Mouse (Mus musculus) frontal cortex, postnatal 10 days (tissue): ENCODE data around the gene Gfra1.

ENCODE experiments used
- DNase-seq, 2 experiments: peaks; one replicate each; pipeline ENCODE4 v3.0.0; 2022; ENCODE audit warnings: low spot score in 2 of 2, mixed read lengths in 1 of 2

The Gfra1 gene

DNA sequence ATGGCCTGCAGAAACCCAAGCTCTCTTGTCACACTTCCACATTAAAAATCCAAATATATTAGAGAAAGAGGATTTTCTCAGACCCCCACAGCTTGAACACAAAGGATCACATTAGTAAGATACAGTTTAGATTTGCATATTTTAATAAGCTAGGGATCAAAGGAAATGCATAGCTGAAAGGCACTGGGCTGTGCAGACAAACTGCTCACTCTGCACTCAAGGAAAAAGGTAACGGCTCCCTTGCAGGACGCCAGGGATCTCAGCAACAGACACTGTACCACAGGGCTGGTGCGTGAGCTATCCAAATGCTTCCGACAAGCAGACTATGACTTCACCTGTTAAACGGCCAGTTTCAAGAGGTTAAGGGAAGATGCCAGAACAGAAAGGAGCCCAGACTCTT lies 127.7 kb downstream of the Gfra1 start:
- DNase-seq = no peak

GRCm38 (mm10) chr19:58316474-58316873 lies 139.2 kb downstream of the Gfra1 start:
- peak in 1 of 2 experiments; percentile 18 for DNase-seq

- DNase-seq = no peak
Measured at GRCm38 (mm10) chr19:58315681-58316080, 140.0 kb downstream of the Gfra1 start.

- no peak for DNase-seq
Measured at GRCm38 (mm10) chr19:58314631-58315030, 141.1 kb downstream of the Gfra1 start.

GRCm38 (mm10) chr19:58313785-58314184 lies 141.9 kb downstream of the Gfra1 start:
- DNase-seq = no peak

GRCm38 (mm10) chr19:58312492-58312891 lies 143.2 kb downstream of the Gfra1 start:
- DNase-seq = no peak

- DNase-seq = no peak
Measured at GRCm38 (mm10) chr19:58310334-58311315, 145.1 kb downstream of the Gfra1 start.

GRCm38 (mm10) chr19:58309620-58310275 lies 146.0 kb downstream of the Gfra1 start:
- DNase-seq = no peak

DNA sequence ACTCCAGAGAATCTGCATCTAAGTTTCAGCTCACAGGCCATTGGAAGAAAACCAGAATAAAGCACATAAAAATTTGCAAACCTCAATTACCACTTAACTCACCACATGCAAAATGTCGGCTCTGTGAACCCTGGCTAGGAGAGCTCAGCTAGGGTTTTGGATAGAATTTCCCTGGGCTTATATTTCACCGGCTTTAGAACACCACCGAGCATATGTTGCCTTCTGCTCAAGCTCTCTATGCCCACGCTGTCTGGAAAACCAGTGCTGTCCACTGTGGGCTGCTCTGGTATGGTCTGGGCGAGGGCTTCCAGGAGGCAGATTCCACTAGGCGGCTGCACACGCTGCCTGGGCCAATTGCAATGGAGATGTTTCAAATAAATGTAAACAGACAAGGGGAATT lies 154.6 kb downstream of the Gfra1 start:
- DNase-seq = no peak

- DNase-seq = no peak
Measured at GRCm38 (mm10) chr19:58297926-58298325, 157.8 kb downstream of the Gfra1 start.

GRCm38 (mm10) chr19:58296842-58297190 lies 158.9 kb downstream of the Gfra1 start:
- DNase-seq = no peak

DNA sequence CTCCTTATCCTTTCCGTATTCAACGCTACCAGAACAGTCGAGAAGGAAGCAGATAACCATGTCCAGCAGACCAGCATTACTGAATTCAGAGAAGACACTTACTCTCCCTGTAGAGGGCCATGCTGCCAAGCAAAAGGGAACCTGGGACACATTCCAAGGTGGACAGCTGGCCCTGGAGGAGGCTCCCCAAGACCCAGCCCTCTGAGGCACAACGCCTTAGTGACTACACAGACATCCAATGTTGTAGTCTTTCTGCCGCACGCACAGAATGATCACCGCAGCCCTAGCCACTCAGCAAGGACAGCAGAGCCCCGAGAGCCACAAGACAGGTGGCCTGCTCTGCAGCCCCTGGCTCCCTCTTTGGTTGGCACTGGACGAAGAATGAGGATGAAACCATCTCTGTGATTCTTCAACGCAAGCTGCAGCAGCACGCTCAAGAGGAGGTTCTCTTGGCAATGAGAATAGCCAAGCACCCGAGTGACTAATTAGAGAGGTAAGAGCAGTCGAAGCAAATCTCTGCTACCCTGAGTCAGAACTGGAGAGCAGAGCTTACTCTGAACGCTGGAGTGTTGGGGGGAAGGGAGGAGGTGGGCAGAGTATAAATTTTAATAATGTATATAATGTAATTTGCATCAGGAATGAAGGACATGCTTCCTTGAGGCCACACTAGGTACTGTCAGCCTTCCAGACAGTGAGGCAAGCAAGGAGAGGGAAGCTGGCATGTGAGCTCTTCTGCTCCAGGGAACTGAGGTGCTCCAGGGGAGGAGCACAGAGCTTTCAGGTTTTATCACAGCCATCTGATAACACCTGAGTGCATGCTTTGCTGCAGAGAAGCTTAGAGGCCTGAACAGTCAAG lies 159.5 kb downstream of the Gfra1 start:
- peak in 1 of 2 experiments; percentile 31 for DNase-seq

- DNase-seq = no peak
Measured at GRCm38 (mm10) chr19:58288145-58288544, 167.6 kb downstream of the Gfra1 start.

- DNase-seq = no peak
Measured at GRCm38 (mm10) chr19:58275281-58275680, 180.4 kb downstream of the Gfra1 start.

DNA sequence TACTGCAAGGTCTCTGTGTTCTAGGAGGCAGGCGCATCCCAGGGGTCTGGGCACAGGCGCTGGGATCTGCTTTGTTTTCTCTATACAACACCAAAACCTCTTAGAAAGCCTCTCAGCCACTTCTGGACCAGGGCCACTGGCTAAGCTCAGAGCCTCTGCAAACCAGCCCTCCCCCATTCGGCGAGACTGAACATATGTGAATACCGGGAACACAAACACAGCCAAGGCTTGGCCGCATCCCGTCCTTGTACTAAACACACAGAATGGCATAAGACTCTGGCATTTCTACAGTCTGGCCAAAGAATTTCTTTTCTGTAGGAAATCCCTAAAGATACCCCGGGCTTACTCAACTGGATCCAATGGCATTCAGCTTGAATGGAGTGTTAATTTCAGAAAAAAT lies 183.9 kb downstream of the Gfra1 start:
- no peak for DNase-seq

- no peak for DNase-seq
Measured at GRCm38 (mm10) chr19:58270778-58271177, 184.9 kb downstream of the Gfra1 start.

DNA sequence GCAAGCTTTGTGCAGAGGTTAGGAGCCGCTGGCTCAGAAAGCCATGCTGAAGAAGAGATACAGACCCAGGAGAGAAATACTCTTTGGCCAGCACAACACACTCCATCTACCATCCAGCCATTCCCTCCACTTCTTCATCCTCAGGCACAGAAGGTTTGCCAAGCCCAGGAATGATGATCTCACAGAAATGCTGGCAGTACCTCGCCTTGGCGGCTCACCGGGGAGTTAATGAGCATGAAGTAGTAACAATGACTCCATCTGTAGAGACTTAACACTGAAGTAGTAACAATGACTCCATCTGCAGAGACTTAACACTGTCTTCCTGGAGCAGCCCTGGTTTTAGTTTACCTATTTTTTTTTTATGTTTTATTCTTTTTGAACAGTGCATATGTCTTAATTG lies 187.2 kb downstream of the Gfra1 start:
- no peak for DNase-seq

DNA sequence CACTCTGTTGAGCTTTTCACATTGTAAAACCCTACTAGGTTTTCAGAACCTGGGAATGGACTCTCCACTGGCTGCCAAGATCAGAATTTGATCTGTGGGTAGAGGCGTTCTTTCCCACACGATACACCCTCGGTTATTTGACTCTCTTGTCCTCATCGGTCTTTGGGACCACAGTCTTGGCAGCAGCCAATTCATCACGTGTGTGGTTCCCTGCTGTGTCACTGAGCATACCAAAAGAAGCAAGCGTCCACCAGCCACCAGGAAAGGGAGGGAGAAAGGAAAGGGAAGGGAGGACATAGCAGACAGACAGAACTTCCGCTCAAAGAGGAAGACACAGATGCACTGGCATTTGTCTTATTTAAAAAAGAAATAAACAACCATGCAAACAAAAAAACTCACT lies 189.1 kb downstream of the Gfra1 start:
- DNase-seq = no peak

DNA sequence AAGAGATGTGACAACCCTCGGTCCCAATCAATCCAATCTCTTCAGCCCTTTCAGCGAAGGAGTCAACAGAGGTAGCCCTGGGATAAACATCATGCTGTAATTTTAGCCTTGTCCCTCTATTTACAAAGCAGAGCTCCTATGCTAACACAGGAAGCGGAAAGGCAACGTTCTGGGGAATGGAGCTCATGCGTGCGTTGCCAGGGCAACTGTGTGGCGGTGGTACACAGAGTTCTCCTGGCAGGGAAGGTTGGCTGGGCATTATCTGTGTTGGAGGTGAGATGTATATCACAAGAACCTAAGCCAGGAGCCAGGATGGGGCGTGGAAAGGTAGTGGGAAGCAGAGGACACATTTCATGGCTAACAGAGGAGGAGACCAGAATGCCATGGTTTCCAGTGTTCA lies 194.8 kb downstream of the Gfra1 start:
- DNase-seq = no peak

DNA sequence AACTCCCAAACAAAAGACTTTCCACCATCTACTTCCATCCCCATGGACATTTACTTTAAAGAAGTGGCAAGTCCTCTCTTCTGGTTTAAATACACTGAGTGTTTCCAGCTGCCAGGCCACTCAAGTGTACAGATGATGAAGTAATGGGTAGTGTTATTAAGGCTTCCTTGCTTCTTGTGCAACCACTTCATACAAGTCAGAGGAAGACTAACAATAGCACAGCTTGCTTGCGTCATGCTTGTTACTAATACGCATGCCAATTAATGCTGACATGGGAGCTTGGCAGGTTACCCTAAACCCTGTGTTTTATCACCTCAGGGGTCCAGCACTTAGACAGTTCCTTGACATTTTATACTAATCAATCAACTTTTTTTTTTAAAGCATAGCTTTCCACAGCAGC lies 196.5 kb downstream of the Gfra1 start:
- no peak for DNase-seq

- no peak for DNase-seq
Measured at GRCm38 (mm10) chr19:58256485-58256884, 199.2 kb downstream of the Gfra1 start.

DNA sequence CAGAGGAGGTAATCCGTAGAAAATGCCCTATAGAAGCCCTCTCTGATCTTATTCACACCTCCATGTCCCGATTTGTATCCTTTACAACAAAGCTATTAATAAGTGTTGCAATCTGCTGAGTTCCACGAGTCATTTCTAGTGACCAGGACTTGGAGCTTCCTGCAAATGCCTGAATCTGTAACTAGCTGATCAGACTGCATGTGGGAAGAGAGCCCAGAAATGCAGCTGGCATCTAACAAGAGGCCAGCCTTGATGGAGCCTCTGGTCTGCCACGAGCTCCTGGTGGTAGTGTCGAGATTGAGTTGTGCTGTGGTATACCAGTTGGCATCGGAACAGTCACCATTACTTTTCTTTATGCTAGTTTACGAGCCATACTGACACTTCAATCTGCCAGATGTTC lies 200.3 kb downstream of the Gfra1 start:
- no peak for DNase-seq
